Mouse (Mus musculus) 416B (cell line): Measurements from ENCODE around the gene Pinlyp.

Experiments
- DNase-seq: peaks from one replicate; pipeline ENCODE4 v3.0.0; 2011; ENCODE audit warnings: low read depth

Gene Pinlyp

GRCm38 (mm10) chr7:24561450-24561849 lies 15.5 kb upstream of the Pinlyp start:
- DNase-seq, result no peak

GRCm38 (mm10) chr7:24555786-24556185 lies 9.9 kb upstream of the Pinlyp start:
- no peak for DNase-seq

DNA sequence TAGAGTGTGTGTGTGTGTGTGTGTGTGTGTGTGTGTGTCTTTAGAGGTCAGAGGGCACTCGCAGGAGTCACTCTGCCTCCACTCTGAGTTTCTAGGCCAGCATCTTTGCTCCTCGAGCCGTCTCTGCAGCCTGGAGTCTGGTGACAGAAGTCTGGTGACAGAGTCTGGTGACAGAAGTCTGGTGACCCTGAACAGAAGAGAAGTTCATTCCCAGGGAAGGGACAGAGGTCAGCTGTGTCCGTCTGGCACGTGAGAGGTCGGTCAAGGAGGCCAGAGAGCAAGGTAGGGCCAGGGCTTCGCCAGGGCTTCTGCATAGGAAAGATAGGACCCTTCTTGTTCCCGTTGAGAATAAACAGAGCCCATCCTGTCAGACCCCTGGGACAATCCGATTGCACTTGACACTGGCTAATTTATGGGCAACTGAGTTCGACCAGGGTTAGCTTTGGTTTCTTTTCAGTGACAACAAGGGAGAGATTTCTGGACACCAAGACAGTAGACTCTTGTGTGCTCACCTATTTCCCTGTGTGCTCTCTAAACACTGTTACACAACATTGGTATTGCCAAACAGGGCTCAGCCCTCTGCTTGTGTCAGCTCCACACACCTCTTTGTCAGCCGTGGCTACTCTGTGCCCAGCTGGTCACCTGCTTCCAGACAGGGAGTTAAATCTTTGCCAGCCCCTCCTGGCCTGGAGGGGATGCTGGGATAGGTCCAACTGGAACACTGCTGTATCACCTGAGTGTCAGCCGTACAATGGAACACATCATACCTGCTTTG lies 6.3 kb upstream of the Pinlyp start:
- no peak for DNase-seq

DNA sequence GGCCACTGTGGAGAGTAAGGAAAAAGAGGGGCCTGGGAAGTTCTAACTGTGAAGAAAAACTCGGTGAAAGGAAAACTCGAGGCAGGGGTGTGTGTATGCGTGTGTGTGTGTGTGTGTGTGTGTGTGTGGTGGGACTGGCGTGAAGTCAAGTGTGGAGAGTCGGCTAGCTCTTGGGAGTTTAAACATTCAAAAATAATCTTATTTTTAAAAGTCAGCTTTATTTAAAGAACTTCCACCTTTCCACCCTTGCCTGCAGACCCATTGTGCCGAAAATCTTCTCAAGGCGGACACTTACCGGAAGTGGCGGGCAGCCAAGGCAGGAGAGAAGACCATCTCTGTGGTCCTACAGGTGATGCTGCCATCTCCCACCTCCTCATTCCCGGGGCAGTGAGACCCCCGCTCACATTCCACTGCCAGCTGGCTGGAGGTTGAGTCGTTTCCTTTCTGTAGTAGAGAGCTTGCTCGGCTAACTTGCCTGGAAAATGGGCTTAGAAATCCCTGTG lies 1.7 kb upstream of the Pinlyp start:
- no peak for DNase-seq

GRCm38 (mm10) chr7:24546634-24547389 lies 894 bp upstream of the Pinlyp start:
- DNase-seq, result peak; percentile 99

GRCm38 (mm10) chr7:24544506-24544905 lies 1.4 kb downstream of the Pinlyp start:
- DNase-seq, result peak; percentile 51

- no peak for DNase-seq
Observed at GRCm38 (mm10) chr7:24539686-24540085, 6.2 kb downstream of the Pinlyp start.

DNA sequence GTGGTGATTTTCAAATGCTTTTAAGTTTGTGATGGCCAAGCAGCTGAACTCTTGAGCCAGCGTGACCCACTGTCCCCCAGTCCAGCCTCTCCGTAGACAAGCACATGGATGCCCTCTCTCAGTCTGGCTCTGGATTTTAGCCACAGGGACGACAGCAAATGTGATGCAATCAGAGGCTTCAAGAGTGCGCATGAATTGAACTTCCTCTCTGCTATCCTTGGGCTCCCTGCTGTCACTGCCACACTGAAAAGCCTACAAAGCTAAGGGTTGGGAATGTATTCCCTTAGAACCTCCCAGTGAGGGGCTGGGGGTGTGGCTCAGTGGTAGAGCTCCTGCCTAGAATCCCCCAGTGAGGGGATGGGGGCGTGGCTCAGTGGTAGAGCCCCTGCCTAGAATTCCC lies 7.2 kb downstream of the Pinlyp start:
- peak; percentile 28 for DNase-seq

GRCm38 (mm10) chr7:24538154-24538553 lies 7.8 kb downstream of the Pinlyp start:
- no peak for DNase-seq

DNA sequence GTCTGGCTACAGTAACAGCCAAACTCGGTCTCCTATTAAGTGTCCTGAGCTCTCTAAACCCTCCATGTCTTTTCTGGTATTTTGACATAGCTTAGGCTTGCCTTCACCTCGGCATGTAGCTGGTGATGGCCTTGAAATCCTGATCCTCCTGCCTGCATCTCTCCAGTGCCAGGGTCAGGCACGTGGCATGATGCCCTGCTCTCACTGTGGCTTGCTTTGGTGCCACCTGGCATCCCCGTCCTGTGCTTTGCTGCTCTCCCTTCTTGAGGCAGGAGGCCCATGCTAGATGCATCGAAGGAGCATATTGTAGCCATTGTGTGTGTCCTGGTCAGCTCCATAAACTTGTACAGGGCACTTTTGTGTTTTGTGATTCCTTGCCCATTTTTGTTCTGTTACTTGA lies 8.3 kb downstream of the Pinlyp start:
- DNase-seq, result no peak

- DNase-seq, result no peak
Observed at GRCm38 (mm10) chr7:24537081-24537480, 8.8 kb downstream of the Pinlyp start.

DNA sequence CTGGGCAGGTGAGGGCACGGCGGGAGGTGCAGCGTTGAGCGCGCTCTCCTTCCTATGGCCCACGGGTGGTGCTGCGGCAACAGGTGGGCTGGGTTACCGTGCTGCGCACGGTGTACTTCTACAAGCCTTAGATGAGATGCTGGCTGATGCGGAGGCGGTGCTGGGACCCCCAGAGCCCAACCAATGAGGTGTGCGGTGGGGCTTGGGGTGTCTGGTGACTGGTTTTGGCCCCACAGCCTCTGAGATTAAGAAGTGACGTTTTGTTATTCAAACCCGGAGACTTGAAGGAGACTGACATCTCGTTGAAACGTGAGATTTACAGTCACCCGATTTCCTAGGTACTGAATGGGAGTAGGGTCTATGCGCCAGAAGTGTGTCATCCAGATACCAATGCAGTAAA lies 11.6 kb downstream of the Pinlyp start:
- DNase-seq, result no peak

- no peak for DNase-seq
Observed at GRCm38 (mm10) chr7:24533806-24534205, 12.1 kb downstream of the Pinlyp start.

DNA sequence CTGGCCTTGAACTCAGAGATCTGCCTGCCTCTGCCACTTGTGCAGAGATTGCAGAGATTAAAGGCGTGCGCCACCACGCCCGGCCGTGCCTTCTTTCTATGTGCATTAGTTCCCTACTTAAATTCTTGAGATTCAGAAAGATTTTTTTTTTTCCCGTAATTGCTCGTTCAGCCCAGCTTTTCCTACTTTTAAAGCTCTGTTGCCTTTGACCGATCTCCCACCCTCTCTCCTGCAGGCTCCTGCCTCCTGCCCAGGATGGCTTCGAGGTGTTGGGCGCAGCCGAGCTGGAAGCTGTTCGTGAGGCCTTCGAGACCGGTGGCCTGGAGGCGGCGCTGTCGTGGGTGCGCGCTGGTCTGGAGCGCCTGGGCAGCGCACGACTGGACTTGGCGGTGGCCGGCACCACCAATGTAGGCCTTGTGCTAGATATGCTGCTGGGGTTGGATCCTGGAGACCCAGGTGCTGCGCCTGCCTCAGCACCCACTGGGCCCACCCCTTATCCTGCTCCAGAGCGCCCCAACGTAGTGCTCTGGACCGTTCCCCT lies 12.8 kb downstream of the Pinlyp start:
- DNase-seq, result no peak

- DNase-seq, result peak; percentile 77
Observed at GRCm38 (mm10) chr7:24531211-24531971, 14.5 kb downstream of the Pinlyp start.

DNA sequence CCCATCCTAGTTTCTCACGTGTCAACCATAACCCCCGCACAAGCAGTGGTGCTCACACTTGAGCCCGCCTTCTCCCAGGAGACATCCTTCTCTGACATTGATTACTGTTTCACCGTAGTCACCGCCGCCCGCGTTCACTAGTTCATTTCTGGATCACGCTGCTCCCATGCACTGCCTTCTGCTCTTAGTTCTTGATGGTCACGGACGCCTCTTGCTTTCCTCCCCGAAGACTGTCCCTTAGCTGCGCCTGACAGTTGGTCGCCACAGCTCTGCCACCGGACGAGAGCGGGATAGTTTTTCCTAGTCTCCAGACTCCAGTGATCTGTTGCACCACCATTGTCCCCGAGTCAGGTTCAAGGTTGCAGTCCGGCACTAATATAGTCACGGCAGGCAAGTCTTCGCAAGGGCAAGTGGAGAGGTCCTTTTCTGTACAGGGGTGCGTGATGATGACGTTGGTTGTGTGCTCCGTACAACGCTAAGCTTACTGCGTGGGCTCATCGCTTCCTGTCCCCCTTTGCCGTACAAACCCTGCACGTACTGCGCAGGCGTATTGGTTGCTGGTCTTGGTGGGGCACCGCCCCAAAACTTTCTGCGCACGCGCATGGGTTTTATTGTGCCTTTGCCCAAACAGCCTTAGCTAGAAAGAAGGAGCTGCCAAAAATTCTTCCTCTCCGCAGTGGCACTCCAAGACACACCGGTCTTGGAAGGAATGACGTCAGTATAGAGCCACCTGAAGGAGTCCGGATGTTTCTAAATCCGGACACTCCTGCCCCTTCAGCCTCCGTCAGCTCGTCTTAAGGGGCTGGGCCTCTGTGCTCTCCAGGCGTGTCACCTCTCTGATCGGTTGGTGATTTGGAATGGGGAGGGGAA lies 15.6 kb downstream of the Pinlyp start, which contains the start of gene Irgq:
Gene Irgq (plus strand): TSS at position 628 of the 870 bp plus-strand sequence.
- peak; percentile 100 for DNase-seq

DNA sequence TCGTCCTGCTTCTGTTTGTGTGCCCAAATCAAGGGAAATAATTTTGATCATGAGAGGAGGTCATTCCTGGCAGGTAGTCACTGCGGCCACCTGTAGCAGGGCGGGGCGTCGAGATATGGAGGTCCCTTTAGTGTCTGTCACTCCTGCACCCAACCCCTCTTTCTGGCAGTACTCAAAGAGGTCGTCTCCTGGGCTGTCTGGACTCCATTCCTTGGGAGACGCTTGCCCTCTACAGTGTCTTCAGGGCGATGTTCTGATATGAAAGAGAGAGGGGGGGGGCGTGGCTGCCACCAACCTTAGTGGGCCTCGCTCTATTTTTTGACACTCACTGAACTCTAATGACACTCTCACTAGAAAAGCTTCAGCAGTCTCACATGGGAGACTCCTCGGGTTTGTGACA lies 16.3 kb downstream of the Pinlyp start:
- peak; percentile 39 for DNase-seq

DNA sequence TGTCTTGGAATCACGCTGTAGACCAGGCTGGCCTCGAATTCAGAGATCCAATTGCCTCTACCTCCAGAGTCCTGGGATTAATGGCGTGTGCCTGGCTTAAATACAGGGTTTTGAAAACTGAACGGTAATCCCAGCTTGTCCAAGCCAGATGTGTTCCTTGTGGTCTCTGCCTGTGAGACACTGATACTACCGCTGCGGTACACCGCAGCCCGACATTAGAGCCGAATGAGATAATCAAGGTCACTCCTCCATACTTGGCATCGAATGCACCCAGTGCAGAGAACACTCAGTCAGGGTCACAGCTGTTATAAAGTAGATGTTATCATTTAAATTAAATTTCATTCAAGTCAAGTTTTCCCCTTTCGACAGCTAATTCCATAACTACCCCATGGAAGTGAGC lies 17.1 kb downstream of the Pinlyp start:
- peak; percentile 51 for DNase-seq

GRCm38 (mm10) chr7:24525686-24526420 lies 20.1 kb downstream of the Pinlyp start:
- no peak for DNase-seq

- DNase-seq, result peak; percentile 37
Observed at GRCm38 (mm10) chr7:24524978-24525377, 20.9 kb downstream of the Pinlyp start.
